Mouse (Mus musculus) bone marrow macrophage, adult 2 months (primary cell): ENCODE data around the gene Uck1.

ENCODE experiments used
- CTCF ChIP-seq: IDR thresholded peaks from 2 replicates; pipeline ENCODE4 v1.5.1; 2012; ENCODE audit warnings: low read depth, mild to moderate bottlenecking, low read length, moderate library complexity
- POLR2A ChIP-seq: IDR thresholded peaks from 2 replicates; pipeline ENCODE4 v1.6.1; 2012; ENCODE audit warnings: mild to moderate bottlenecking, low read depth, low read length, borderline replicate concordance

- TF ChIP-seq CTCF (no peak), POLR2A (no peak)
Observed at GRCm38 (mm10) chr2:32282289-32282688, 22.3 kb upstream of the Uck1 start.
